Mouse (Mus musculus) spleen, adult 18-20 months (tissue): ENCODE data around the gene Gpr84.

Source experiments
- DNase-seq, 2 experiments: peaks; one replicate each; pipeline ENCODE4 v3.0.0; 2022; ENCODE audit warnings: mixed read lengths in 2 of 2

Gene Gpr84

DNA sequence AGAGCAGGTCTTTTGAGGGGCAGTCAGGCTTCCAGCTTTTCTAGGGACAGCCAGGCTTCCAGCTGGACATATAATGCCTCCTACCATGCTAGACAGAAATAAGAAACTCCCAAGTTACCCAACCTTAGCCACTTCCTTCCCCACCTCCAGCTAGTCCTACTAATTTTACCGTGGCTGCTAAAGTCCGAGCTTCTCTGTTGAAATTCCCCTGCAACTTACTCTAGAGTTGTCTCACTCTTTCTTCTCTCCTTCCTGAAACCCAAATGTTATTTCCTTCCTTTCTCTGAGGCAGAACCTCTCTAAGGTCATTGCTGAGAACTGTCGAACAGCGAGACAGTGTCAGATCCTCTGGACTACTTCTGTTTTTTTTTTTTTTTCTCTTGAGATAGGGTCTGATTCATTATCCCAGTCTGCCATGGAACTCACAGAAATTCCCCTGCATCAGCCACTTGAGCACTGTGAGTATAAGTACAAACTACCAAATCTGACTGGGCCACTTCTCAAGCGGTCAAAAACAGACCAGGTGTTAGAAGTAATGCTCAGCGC, at the start of gene Gpr84:
Gene Gpr84, minus strand, starts transcription at position 248 of the 546 bp plus-strand sequence.
- DNase-seq: no peak

GRCm38 (mm10) chr15:103359869-103360602, 49.6 kb upstream of the Gpr84 start:
- no peak for DNase-seq

GRCm38 (mm10) chr15:103359122-103359510, 48.7 kb upstream of the Gpr84 start:
- no peak for DNase-seq

DNA sequence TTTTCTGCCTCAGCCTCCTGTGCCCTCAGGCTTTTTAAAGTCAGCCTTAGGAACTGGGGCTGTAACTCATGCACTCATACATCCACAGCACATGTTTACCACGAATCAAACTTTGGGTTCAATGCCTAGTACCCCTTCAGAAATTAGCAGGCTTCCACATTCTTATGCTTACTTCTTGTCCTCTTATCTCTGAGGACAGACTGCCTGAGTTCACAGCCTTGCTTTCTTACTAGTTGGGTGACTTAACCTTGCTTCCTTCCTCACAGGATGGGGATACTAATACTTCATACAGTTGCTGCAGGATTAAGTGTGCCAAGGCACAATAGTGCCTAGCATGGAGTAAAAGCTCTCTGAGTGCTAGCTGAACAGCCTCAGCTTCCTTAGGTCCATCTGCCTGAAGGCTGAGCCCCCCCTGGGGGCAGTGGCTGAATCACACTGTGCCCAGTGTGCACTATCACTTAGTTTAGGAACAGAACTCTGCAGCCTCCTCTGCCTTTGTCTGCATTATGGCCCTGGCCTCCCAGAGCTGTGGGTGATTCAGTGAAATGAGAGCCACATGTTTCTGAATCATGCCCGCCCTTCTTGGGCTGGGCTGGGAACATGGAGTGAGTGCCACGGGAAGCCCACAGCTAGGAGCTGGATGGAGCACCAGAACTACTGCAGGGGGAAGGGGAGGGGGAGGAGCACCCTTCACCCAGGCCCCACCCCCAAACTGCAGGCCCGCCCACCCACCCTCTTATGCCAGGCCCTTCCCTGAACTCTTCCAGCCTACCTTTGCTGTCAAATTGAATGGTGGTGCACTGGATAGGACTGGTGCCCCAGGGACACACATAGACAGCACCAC, 48.1 kb upstream of the Gpr84 start:
- DNase-seq: no peak

GRCm38 (mm10) chr15:103357817-103358216, 47.4 kb upstream of the Gpr84 start:
- no peak for DNase-seq

GRCm38 (mm10) chr15:103356130-103356529, 45.7 kb upstream of the Gpr84 start:
- no peak for DNase-seq

- no peak for DNase-seq
Measured at GRCm38 (mm10) chr15:103355420-103355819, 45.0 kb upstream of the Gpr84 start.

DNA sequence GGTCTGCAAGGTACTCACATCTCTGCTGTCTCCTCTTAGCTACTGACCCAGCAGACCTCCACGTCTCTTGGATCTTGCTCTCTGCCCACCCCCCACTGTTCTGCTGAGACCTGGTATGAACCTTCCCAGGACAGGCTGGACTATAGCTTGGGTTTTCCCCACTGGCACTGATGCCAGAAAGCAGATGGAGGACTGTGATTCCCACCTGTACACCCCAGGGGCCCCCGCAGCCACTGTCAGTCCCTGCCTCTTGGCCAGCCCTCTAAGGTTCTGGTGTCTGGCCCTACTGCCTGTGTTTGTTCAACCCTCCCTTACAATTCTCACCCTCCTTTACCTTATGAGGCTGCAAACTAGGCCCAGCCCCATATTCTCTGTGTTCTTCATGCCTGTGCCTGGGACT, 44.3 kb upstream of the Gpr84 start:
- DNase-seq: no peak

GRCm38 (mm10) chr15:103353511-103354256, 43.3 kb upstream of the Gpr84 start:
- DNase-seq: no peak

GRCm38 (mm10) chr15:103352856-103353255, 42.4 kb upstream of the Gpr84 start:
- DNase-seq: peak in 1 of 2 experiments; percentile 55

DNA sequence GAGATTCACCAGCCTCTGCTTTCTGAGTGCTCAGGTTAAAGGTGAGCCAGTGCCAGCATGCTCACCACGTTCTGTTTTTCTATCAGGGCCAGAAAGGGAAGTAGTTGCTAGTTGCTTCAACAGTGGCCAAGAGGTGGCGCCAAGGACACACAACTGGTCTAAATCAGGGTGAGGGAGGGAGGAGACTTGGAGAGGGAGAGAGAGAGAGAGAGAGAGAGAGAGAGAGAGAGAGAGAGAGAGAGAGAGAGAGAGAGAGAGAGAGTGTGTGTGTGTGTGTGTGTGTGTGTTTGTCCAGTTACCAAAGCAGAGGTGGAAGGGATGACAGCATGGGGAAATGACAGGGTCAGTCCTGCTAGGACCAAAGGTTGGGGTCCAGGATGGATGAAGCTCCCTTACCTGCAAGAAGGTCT, 36.9 kb upstream of the Gpr84 start:
- peak; percentile 52 to 69 for DNase-seq

DNA sequence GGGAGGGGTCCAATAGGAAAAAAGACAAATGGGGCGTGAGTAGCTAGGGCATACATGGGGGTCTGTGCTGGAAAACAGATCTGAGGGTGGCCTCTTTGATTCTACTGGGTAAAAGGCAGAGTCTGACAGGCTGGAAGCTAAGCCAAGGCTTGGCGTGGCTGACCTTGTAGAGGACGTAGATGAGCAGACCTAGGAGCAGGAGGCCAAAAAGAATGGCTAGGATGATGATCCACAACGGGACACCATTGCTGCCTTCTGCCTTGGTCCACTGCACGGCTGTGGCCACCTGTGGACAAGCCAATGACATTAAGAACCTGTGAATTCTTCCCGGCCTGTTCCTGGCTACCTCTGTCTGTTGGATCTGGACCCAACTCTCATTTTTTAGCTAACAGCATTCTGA, 35.4 kb upstream of the Gpr84 start:
- no peak for DNase-seq

DNA sequence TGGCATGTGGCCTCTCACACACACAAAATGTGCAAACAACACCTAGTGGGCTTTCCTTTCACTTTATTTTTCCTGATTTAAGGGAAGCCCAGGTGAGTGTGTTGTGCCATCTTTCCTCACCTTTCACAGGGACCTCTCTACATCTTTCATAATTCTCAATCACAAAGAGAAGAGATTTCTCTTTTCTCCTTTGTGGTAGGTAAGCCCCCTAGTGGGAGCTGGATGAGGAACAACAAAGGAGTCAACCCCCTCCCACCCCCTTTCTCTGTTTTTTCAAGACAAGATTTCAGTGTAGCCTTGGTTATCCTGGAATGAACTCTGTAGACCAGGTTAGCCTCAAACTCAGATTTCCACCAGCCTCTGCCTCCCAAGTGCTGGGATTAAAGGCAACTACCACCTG, 33.1 kb upstream of the Gpr84 start:
- DNase-seq: no peak

DNA sequence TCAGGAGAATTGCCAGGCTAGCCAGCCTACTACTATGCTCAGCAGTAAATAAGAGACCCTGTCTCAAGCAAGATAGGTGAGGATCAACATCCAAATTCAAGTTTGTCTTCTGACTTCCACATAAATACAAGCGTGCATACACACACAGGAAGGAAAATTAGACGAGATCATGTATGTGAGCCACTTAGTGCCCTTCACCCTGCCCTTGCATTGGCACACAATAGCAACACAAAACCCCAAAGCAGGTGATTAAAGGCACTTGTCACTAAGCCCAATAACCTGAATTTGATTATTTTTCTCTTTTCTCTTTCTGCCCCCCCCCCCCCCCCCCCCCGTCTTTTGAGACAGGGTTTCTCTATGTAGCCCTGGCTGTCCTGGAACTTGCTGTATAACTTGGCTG, 32.6 kb upstream of the Gpr84 start:
- DNase-seq: no peak

- peak; percentile 39 to 61 for DNase-seq
Measured at GRCm38 (mm10) chr15:103342415-103342814, 32.0 kb upstream of the Gpr84 start.

- no peak for DNase-seq
Measured at GRCm38 (mm10) chr15:103341547-103341946, 31.1 kb upstream of the Gpr84 start.

- DNase-seq: no peak
Measured at GRCm38 (mm10) chr15:103340786-103341185, 30.4 kb upstream of the Gpr84 start.

DNA sequence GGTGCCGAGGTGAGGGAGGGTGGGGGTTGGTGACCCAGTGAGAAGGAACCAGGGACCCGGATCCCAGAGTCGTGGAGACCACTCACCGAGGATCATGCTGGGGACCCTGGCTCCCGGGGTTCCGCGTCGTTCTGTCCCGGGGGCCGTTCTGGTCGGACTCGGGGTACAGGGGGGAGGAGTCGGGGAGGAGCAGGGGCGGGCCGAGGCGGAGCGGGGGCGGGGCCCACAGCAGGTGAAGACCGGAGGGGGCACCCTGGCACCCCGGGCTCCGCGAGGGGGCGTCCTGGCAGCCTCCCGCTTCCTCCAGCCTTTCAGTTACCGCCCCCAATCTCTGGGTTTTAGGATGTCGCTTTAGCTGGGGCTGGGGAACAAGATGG, 29.5 kb upstream of the Gpr84 start, which contains the start of gene Zfp385a:
Gene Zfp385a, minus strand, starts transcription at position 133 of the 377 bp plus-strand sequence.
- DNase-seq: peak; percentile 54 to 75

- peak in 1 of 2 experiments; percentile 28 for DNase-seq
Measured at GRCm38 (mm10) chr15:103339166-103339960, 29.0 kb upstream of the Gpr84 start.

DNA sequence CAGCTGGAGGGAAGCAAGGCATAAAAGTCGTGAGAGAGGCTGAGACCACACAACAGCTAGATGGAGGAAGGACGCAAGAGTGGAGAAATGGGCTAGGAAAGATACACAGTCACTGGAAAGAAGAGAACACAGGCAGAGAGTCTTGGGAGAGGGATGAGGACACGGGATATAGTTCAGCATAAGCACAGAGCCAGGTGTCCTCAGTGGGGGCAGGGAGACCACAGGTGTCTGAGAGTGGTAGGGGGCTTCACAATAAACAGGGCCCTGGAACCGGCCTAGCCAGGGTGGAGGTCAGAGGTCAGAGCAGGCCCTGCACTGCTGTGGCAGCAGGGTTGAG, 28.4 kb upstream of the Gpr84 start:
- no peak for DNase-seq

DNA sequence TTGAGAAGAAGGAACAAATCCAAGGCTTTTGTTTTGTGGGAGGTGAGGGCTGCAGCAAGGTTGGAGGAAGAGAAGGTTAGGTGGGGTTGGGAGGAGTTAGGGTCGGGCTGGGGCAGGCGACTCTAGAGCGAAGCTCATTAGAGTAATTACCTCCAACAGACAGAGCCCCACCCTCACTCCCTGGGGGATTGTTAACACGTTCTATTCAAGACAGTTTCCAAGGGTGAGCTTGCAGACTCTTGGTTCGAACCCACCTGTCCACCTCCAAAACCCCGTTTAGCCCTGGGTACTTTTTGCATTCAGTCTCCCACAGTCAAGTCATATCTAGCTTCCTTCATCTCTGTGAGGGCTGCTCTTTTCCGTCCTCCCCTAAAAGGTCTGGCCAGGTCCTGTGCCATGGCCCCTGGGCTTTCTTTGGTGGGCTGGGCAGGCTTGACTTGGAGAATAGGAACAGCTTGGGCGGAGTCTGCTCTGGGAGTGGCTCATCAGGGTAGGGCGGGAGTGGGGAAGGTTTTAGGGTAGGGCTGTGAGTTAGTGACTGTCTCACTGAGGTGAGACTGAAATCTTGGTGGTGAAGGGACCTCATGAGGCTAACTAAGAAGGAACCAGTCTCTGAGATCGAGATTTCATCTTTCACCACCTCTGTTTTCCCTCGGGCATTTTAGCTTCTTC, 26.7 kb upstream of the Gpr84 start:
- DNase-seq: no peak
